8 mouse cellular contexts compared by ENCODE assay signal in genomic region chr3:85707421-85707820, GRCm38 (mm10).
A peak's percentile ranks its signal among the peaks of the same experiment; 100 is the strongest.
DNase-seq lines count a peak whose midpoint lies in the region; ATAC-seq and TF ChIP-seq lines count a peak whose summit lies in the region.

No protein-coding gene starts in this region.

- ATAC-seq in hindbrain, embryonic 11.5 days (ENCODE audit: low FRiP score): no peak
- no peak for ATAC-seq in hindbrain, embryonic 12.5 days (ENCODE audit: low FRiP score)
- peak; percentile 53; the same call in 1 of the 2 replicates for ATAC-seq in megakaryocyte-erythroid progenitor cell, adult 5-6 weeks (replicated peaks; ENCODE audit: low FRiP score, low TSS enrichment, poor library complexity, severe bottlenecking)

- no peak overlapping the region for H3ac ChIP-seq in C2C12 (ENCODE audit: control insufficient read depth, insufficient read length, low read depth)

- no peak overlapping the region for H3K4me3 ChIP-seq in hindbrain, embryonic 11.5 days (ENCODE audit: low read depth, low read length)
- H3K4me3 ChIP-seq in hindbrain, embryonic 12.5 days: no peak overlapping the region
- H3K4me3 ChIP-seq in C2C12 (ENCODE audit: insufficient read depth, poor library complexity, severe bottlenecking): no peak overlapping the region
- H3K4me3 ChIP-seq in embryonic facial prominence, embryonic 10.5 days: no peak overlapping the region

- peak; percentile 5 for TF ChIP-seq CTCF in C2C12 (IDR thresholded peaks at IDR 0.05; ENCODE audit: control insufficient read depth, insufficient read depth, insufficient read length)

- no peaks in the 10 kb centered on the region for H3K9me3 ChIP-seq in hindbrain, embryonic 11.5 days (ENCODE audit: control insufficient read depth, low read length)
- H3K9me3 ChIP-seq in hindbrain, embryonic 12.5 days (replicated peaks): no peaks in the 10 kb centered on the region
- H3K9me3 ChIP-seq in embryonic facial prominence, embryonic 10.5 days: no peaks in the 10 kb centered on the region

- no peaks in the 10 kb centered on the region for H3K36me3 ChIP-seq in hindbrain, embryonic 11.5 days (ENCODE audit: control insufficient read depth, insufficient read depth, low read length)
- no peaks in the 10 kb centered on the region for H3K36me3 ChIP-seq in hindbrain, embryonic 12.5 days
- no peaks in the 10 kb centered on the region for H3K36me3 ChIP-seq in C2C12 (ENCODE audit: control insufficient read depth, insufficient read depth)
- H3K36me3 ChIP-seq in embryonic facial prominence, embryonic 10.5 days (replicated peaks): no peaks in the 10 kb centered on the region

- no peaks in the 10 kb centered on the region for H3K4me1 ChIP-seq in hindbrain, embryonic 11.5 days (replicated peaks; ENCODE audit: control insufficient read depth, insufficient read depth, low read length)
- peaks cover 9% of the 10 kb centered on the region; the same call in 1 of the 2 replicates for H3K4me1 ChIP-seq in hindbrain, embryonic 12.5 days
- H3K4me1 ChIP-seq in embryonic facial prominence, embryonic 10.5 days: peaks cover 8% of the 10 kb centered on the region; the same call in 1 of the 2 replicates

- H3K27ac ChIP-seq in hindbrain, embryonic 11.5 days (ENCODE audit: low read depth, low read length): no peak overlapping the region
- no peak overlapping the region for H3K27ac ChIP-seq in hindbrain, embryonic 12.5 days
- no peak overlapping the region for H3K27ac ChIP-seq in embryonic facial prominence, embryonic 10.5 days (replicated peaks)

- no peaks in the 10 kb centered on the region for H3K27me3 ChIP-seq in hindbrain, embryonic 11.5 days (ENCODE audit: control insufficient read depth, insufficient read depth, low read length)
- H3K27me3 ChIP-seq in hindbrain, embryonic 12.5 days: no peaks in the 10 kb centered on the region
- no peaks in the 10 kb centered on the region for H3K27me3 ChIP-seq in C2C12 (ENCODE audit: control insufficient read depth, insufficient read depth, insufficient read length)
- no peaks in the 10 kb centered on the region for H3K27me3 ChIP-seq in embryonic facial prominence, embryonic 10.5 days (replicated peaks; ENCODE audit: low read depth, poor library complexity, severe bottlenecking)

- H3K79me2 ChIP-seq in C2C12 (ENCODE audit: control insufficient read depth, insufficient read depth): no peaks in the 10 kb centered on the region

- no peaks in the 10 kb centered on the region for H3K79me3 ChIP-seq in C2C12 (ENCODE audit: low read depth)

- DNase-seq in hindbrain, embryonic 11.5 days (ENCODE audit: low spot score): peak; percentile 74
- DNase-seq in adipocyte (ENCODE audit: low spot score) (peak; percentile 76), MN1 (ENCODE audit: low spot score) (no peak)
- peak; percentile 48 for DNase-seq in embryonic facial prominence, embryonic 10.5 days (ENCODE audit: low spot score)
- peak; percentile 73 to 75 for DNase-seq in kidney, postnatal 4 days

- H3K9ac ChIP-seq in hindbrain, embryonic 11.5 days (ENCODE audit: low read depth, low read length): no peak overlapping the region
- H3K9ac ChIP-seq in hindbrain, embryonic 12.5 days: no peak overlapping the region

- H3K4me2 ChIP-seq in hindbrain, embryonic 11.5 days (replicated peaks; ENCODE audit: low read depth, low read length): no peak overlapping the region
- no peak overlapping the region for H3K4me2 ChIP-seq in hindbrain, embryonic 12.5 days (replicated peaks)

- WGBS in hindbrain, embryonic 11.5 days: 45% methylated on average over 7 of the region's 7 CpGs
- 42% methylated on average over 7 of the region's 7 CpGs for WGBS in hindbrain, embryonic 12.5 days
- WGBS in embryonic facial prominence, embryonic 10.5 days: 44% methylated on average over 7 of the region's 7 CpGs

TF ChIP-seq in C2C12, 6 proteins besides CTCF, POLR2A, EP300 and RAD21:
- TF ChIP-seq CEBPB (IDR thresholded peaks at IDR 0.05; ENCODE audit: low read depth) (no peak), MYOD1 (IDR thresholded peaks at IDR 0.05; ENCODE audit: control insufficient read depth, insufficient read length, low read depth) (no peak), MAX (IDR thresholded peaks at IDR 0.05) (no peak), MYOG (IDR thresholded peaks at IDR 0.05; ENCODE audit: control insufficient read depth, extremely low read depth, insufficient read length) (no peak), FOSL1 (IDR thresholded peaks at IDR 0.05; ENCODE audit: insufficient read depth, low read length, poor library complexity, severe bottlenecking) (no peak), USF1 (IDR thresholded peaks at IDR 0.05; ENCODE audit: low read depth) (no peak)
